24 mouse cellular contexts compared by ENCODE assay signal in genomic region chr6:68311409-68311808, GRCm38 (mm10).
"Had no signal": no experiment of that assay in that cellular context is flagged by ENCODE, and none has a peak within 500 bp of the region (broad histone marks: within the 10 kb centered on the region; RNA-seq: fewer than 3 reads in every experiment).

No protein-coding gene starts in this region.

- ATAC-seq: liver, postnatal 0 days; lung, postnatal 0 days; midbrain, embryonic 16.5 days had no signal

- H3K4me1 ChIP-seq: liver, embryonic 13.5 days; liver, embryonic 15.5 days; lung, embryonic 15.5 days; midbrain, embryonic 10.5 days; midbrain, embryonic 12.5 days; neural tube, embryonic 13.5 days; neural tube, embryonic 15.5 days; stomach, embryonic 15.5 days had no signal

- H3K4me2 ChIP-seq: liver, embryonic 13.5 days; liver, embryonic 15.5 days; lung, embryonic 15.5 days; midbrain, embryonic 12.5 days; neural tube, embryonic 13.5 days; neural tube, embryonic 15.5 days; stomach, embryonic 15.5 days had no signal

- H3K9ac ChIP-seq: liver, embryonic 13.5 days; liver, embryonic 15.5 days; liver, postnatal 0 days; lung, embryonic 15.5 days; midbrain, embryonic 12.5 days; neural tube, embryonic 13.5 days; neural tube, embryonic 15.5 days; stomach, embryonic 15.5 days had no signal

- H3K36me3 ChIP-seq: liver, embryonic 13.5 days; liver, embryonic 15.5 days; lung, embryonic 15.5 days; midbrain, embryonic 10.5 days; midbrain, embryonic 12.5 days; neural tube, embryonic 13.5 days; neural tube, embryonic 15.5 days; stomach, embryonic 15.5 days had no signal

- H3K4me3 ChIP-seq: liver, embryonic 13.5 days; liver, embryonic 15.5 days; lung, embryonic 15.5 days; midbrain, embryonic 10.5 days; midbrain, embryonic 12.5 days; myocyte; neural tube, embryonic 13.5 days; neural tube, embryonic 15.5 days; stomach, embryonic 15.5 days had no signal

- H3K27me3 ChIP-seq: liver, embryonic 13.5 days; liver, embryonic 15.5 days; lung, embryonic 15.5 days; midbrain, embryonic 12.5 days; neural tube, embryonic 13.5 days; neural tube, embryonic 15.5 days; stomach, embryonic 15.5 days had no signal

- H3K27ac ChIP-seq: liver, embryonic 13.5 days; liver, embryonic 15.5 days; lung, embryonic 15.5 days; macrophage; midbrain, embryonic 10.5 days; midbrain, embryonic 12.5 days; neural tube, embryonic 13.5 days; neural tube, embryonic 15.5 days; stomach, embryonic 15.5 days; stomach, postnatal 0 days had no signal

- DNase-seq: liver, embryonic 13.5 days; liver, postnatal 0 days; lung, adult 2 months; lung, postnatal 14 days; midbrain, embryonic 14.5 days; retina, postnatal 1 day; right cerebral cortex, adult 18-20 months; right cerebral cortex, postnatal 25 days; right cerebral cortex, postnatal 4 days; thymus, adult 2 months; thymus, postnatal 25 days; thymus, postnatal 4 days had no signal

- H3K9me3 ChIP-seq: liver, embryonic 13.5 days; liver, embryonic 15.5 days; lung, embryonic 15.5 days; midbrain, embryonic 10.5 days; midbrain, embryonic 12.5 days; neural tube, embryonic 15.5 days; stomach, embryonic 15.5 days had no signal
